Mouse (Mus musculus) heart, adult 11 months (tissue): ENCODE data around the gene Engase.

Experiments used
- DNase-seq: peaks from one replicate; pipeline ENCODE4 v3.0.0; 2022

The Engase gene

GRCm38 (mm10) chr11:118534382-118535092, 57.9 kb downstream of the Engase start:
- no peak for DNase-seq

GRCm38 (mm10) chr11:118538008-118538407, 61.4 kb downstream of the Engase start:
- no peak for DNase-seq
